Mouse (Mus musculus): ENCODE measurements around the gene Bbs10.

Gene Bbs10

GRCm38 (mm10) chr10:111320579-111320978 lies 22.1 kb downstream of the Bbs10 start:
- DNase-seq (ENCODE audit: low spot score) = no peak

GRCm38 (mm10) chr10:111327957-111328356 lies 29.5 kb downstream of the Bbs10 start:
- DNase-seq (ENCODE audit: low spot score) = no peak

- no peak for DNase-seq (ENCODE audit: low spot score)
Measured at GRCm38 (mm10) chr10:111329326-111329725, 30.8 kb downstream of the Bbs10 start.

- DNase-seq (ENCODE audit: low spot score) = no peak
Measured at GRCm38 (mm10) chr10:111334902-111335301, 36.4 kb downstream of the Bbs10 start.

GRCm38 (mm10) chr10:111335517-111336352 lies 37.3 kb downstream of the Bbs10 start:
- DNase-seq (ENCODE audit: low spot score) = no peak

- no peak for DNase-seq (ENCODE audit: low spot score)
Measured at GRCm38 (mm10) chr10:111336353-111336713, 37.9 kb downstream of the Bbs10 start.

GRCm38 (mm10) chr10:111339296-111339695 lies 40.8 kb downstream of the Bbs10 start:
- DNase-seq (ENCODE audit: low spot score) = no peak

GRCm38 (mm10) chr10:111341761-111342160 lies 43.3 kb downstream of the Bbs10 start:
- no peak for DNase-seq (ENCODE audit: low spot score)

GRCm38 (mm10) chr10:111343555-111343954 lies 45.1 kb downstream of the Bbs10 start:
- no peak for DNase-seq (ENCODE audit: low spot score)

GRCm38 (mm10) chr10:111348263-111348662 lies 49.8 kb downstream of the Bbs10 start:
- no peak for DNase-seq (ENCODE audit: low spot score)
